Mouse (Mus musculus) neural tube, embryonic 13.5 days (tissue): ENCODE results near the gene Grb2. TPM values are rescaled to one million over a fixed set of nuclear protein-coding genes. Genes with fewer than 3 reads are reported as not detected.

Experiments used
- ATAC-seq: fragments of 200-750 bp; cut with Nextera tagmentation; 2 replicates; pipeline ENCODE4 v1.8.0; 2017; ENCODE audit warnings: low read depth, mild to moderate bottlenecking, moderate TSS enrichment, moderate library complexity
- H3K27ac ChIP-seq: fragments of 300-500 bp; sonication (generic); replicated peaks from 2 replicates; pipeline ENCODE4 v1.5.1; 2015; ENCODE audit warnings: moderate library complexity, mild to moderate bottlenecking, inconsistent platforms
- H3K27me3 ChIP-seq: fragments of 300-500 bp; sonication (generic); 2 replicates; pipeline ENCODE4 v1.6.1; 2015; ENCODE audit warnings: mild to moderate bottlenecking, inconsistent platforms
- H3K36me3 ChIP-seq: fragments of 300-500 bp; sonication (generic); 2 replicates; pipeline ENCODE4 v1.6.1; 2015; ENCODE audit warnings: mild to moderate bottlenecking, inconsistent platforms
- H3K4me1 ChIP-seq: fragments of 300-500 bp; sonication (generic); replicated peaks from 2 replicates; pipeline ENCODE4 v1.6.1; 2015; ENCODE audit warnings: inconsistent platforms
- H3K4me2 ChIP-seq: fragments of 300-500 bp; sonication (generic); 2 replicates; pipeline ENCODE4 v1.6.1; 2015; ENCODE audit warnings: inconsistent platforms, mild to moderate bottlenecking, moderate library complexity
- H3K4me3 ChIP-seq: fragments of 300-500 bp; sonication (generic); 2 replicates; pipeline ENCODE4 v1.5.1; 2015; ENCODE audit warnings: mild to moderate bottlenecking, inconsistent platforms
- H3K9ac ChIP-seq: fragments of 300-500 bp; sonication (generic); 2 replicates; pipeline ENCODE4 v1.6.1; 2015; ENCODE audit warnings: moderate library complexity, mild to moderate bottlenecking, inconsistent platforms
- H3K9me3 ChIP-seq: fragments of 300-500 bp; sonication (generic); 2 replicates; pipeline ENCODE4 v1.6.1; 2016; ENCODE audit warnings: inconsistent platforms
- WGBS: fragments of 180-500 bp; shearing (Covaris S2); methylation state at CpG from one replicate; pipeline ENCODE4 v1.1.7; 2015; 5-methylcytosine and 5-hydroxymethylcytosine counted together
- polyA plus RNA-seq: library from polyadenylated mRNA; unstranded; fragments of >200 nt; fragmentation: Nextera tagmentation; extraction: Ambion mirVana; gene quantifications from 2 replicates; pipeline ENCODE4 v1.2.1, GENCODE M21; 2015

Gene Grb2
- polyA plus RNA-seq, 1 experiment from 2014 or later: 189 TPM

DNA sequence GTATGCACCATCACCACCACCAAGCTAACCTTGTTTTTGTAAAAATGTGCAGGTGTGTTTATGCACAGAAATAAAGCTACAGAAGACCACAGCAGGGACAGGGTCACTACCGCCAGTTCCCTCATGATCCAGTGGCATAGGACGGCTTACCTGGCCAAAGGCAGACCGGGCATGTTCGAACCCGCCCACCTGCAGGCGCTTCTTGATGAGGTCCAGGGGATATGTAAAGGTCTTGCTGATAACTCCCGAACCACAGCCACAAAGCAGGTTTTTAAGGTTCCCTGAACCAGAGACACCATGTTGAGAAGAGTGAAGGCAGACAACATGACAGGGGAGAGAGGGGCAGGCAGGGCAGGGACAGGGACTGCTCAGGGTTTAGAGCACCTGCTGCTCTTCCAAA, 92.0 kb downstream of the Grb2 start:
- H3K4me3 ChIP-seq: no peak overlapping the region
- H3K4me2 ChIP-seq: no peak overlapping the region
- H3K4me1 ChIP-seq: peaks cover 21% of the 10 kb centered on the region
- H3K9me3 ChIP-seq: no peaks in the 10 kb centered on the region
- H3K27ac ChIP-seq: no peak overlapping the region
- no peak for ATAC-seq
- WGBS: 96% methylated on average over 7 of the region's 7 CpGs
- no peak overlapping the region for H3K9ac ChIP-seq
- peaks cover 63% of the 10 kb centered on the region for H3K36me3 ChIP-seq
- H3K27me3 ChIP-seq: peaks cover 5% of the 10 kb centered on the region; the same call in 1 of the 2 replicates

DNA sequence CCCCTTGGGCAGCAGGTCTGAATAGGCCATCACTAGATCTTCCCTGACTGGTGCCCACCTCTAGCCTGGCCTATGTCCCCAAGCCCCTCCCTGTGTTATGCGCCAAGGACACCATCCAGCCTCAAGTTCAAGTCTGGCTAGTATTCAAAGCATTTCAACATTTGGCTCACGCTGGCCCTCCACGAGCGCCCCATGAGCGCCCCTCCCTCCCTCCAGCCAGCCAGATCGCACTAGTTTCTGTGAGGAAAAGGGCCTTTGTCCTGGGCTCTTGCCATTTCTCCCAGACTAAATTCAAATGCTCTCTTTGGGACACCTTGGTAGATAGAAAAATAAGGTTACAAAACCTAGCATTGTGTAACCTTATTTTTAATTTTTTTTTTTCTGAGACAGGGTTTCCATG, 92.5 kb downstream of the Grb2 start:
- ATAC-seq: no peak
- no peak overlapping the region for H3K27ac ChIP-seq

DNA sequence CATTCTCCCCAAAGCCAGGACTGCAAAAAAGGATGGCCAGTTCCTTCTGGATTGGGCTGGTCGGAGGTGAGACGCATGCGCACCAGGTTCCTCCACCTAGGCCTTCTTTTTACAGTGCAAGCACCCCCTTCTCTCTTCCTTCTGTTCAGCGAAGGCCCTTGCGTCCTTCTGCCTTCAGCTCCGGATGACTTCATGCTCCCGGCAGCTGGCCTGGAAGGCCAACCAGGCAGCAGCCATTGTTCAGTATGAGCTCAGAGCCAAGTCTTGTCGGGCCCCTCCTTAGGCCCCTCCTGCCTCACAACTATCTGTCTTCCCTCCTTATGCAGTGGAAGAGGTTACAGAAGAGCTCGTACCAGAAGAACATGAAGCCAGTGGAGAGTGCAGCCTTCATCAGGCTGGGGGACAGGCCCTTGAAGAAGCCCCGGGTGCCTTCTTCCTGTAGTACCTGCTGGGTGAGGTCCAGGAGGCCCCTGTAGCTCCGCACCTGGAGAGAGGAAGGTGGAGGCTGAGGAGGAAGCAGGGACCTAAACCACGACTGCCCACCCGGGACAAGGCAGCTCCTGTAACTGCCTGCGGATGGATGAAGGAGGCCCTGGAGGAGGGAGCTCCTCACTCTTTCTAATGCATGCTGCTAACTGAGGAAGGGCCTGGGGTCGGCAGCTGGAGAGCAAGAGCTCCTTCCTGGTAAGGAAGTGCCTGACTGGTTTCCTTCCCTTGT, 93.1 kb downstream of the Grb2 start:
- 86% methylated on average over 15 of the region's 15 CpGs for WGBS
- Histone ChIP-seq H3K9ac (no peak overlapping the region), H3K9me3 (no peaks in the 10 kb centered on the region), H3K4me1 (peaks cover 21% of the 10 kb centered on the region), H3K4me3 (no peak overlapping the region), H3K4me2 (no peak overlapping the region), H3K27ac (no peak overlapping the region), H3K27me3 (peaks cover 5% of the 10 kb centered on the region; the same call in 1 of the 2 replicates), H3K36me3 (peaks cover 51% of the 10 kb centered on the region)
- no peak for ATAC-seq

More for the DNA sequence above, 92.5 kb downstream of the Grb2 start:
- Histone ChIP-seq H3K9me3 (no peaks in the 10 kb centered on the region), H3K4me2 (no peak overlapping the region), H3K9ac (no peak overlapping the region), H3K4me3 (no peak overlapping the region), H3K36me3 (peaks cover 58% of the 10 kb centered on the region), H3K4me1 (peaks cover 21% of the 10 kb centered on the region), H3K27me3 (peaks cover 5% of the 10 kb centered on the region; the same call in 1 of the 2 replicates)
- WGBS: 92% methylated on average over 6 of the region's 6 CpGs

DNA sequence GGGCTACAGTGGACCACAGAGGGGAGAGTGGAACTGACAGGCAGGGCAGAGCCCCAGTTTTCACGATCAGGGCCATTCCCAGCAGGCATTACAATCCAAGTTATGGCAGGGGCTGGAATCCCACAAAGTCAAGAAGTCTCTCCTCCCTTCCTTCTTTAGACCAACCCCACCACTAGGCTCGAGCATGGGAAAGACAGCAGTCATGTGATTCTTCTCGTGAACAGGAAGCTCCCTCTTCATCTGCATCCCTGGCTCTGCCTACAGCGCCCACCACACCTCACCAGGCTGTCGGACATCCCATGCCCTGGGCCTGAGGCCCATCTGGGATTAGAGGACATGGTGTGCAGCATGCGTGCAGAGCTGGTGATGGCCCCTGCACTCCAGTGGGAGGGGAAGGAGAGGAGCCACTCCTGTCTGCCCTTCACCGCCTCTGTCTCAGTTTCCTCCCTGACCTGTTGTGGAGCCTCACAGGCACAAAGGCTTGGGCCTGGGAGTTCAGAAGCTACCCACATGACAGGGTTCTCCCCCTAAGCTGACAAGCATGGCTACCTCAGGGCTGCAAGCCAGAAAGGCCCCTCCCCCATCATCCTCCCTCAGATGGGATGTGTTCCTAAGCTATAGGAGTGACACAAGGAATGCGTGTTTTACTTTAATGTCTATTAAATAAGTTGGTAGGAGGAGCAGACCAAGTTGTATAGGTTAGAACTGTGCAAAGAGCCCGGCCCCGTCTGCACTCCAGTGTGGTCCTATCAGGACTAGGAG, 93.9 kb downstream of the Grb2 start:
- peaks cover 5% of the 10 kb centered on the region; the same call in 1 of the 2 replicates for H3K27me3 ChIP-seq
- 92% methylated on average over 10 of the region's 10 CpGs for WGBS
- no peak overlapping the region for H3K27ac ChIP-seq
- peaks cover 21% of the 10 kb centered on the region for H3K4me1 ChIP-seq
- peaks cover 50% of the 10 kb centered on the region for H3K36me3 ChIP-seq
- no peak overlapping the region for H3K9ac ChIP-seq
- no peak for ATAC-seq
- H3K4me3 ChIP-seq: no peak overlapping the region
- no peaks in the 10 kb centered on the region for H3K9me3 ChIP-seq
- no peak overlapping the region for H3K4me2 ChIP-seq

DNA sequence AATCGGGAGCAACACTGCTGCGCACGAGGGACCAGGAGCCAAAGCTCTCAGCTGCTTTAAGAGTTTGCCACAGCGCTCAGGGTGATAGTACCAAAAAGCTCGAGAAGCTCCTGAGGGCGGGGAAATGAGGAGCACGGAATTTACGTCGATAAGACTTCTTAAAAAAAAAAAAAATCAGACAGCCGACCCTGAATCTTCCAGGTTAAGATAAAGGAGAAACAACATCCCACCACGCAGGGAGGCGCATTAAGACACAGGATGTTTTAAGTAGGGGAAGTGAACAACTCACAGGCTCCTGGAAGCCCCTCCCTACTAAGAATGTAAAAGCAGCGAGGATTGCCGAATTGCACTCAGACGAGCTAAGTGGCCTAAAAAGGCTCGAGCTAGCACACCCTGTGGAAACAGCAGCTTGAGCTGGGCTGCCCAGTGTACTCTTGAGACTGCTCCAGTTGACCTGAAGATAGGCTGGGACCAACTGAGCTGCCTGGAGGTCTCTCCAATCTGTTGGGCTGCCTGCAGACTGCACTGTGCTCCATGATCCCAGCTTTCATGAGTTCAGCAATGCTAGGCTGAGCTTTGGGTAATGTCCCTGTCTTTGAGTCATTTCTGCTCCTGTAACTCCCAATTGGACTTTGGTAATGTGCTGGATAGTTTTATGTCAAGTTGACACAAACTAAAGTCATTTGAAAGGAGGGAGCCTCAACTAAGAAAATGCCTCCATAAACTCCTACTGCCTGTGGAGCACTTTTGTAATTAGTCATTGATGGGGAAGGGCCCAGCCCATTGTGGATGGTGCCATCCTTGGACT, 95.1 kb downstream of the Grb2 start:
- Histone ChIP-seq H3K4me3 (peak overlapping the region; percentile 64), H3K36me3 (peaks cover 51% of the 10 kb centered on the region), H3K9me3 (no peaks in the 10 kb centered on the region), H3K27ac (peak overlapping the region; percentile 77; the same call in 1 of the 2 replicates), H3K4me1 (peaks cover 21% of the 10 kb centered on the region), H3K27me3 (peaks cover 5% of the 10 kb centered on the region; the same call in 1 of the 2 replicates), H3K9ac (peak overlapping the region; percentile 79), H3K4me2 (peak overlapping the region; percentile 91)
- WGBS: under 1% methylated on average over 16 of the region's 16 CpGs
- ATAC-seq: no peak

DNA sequence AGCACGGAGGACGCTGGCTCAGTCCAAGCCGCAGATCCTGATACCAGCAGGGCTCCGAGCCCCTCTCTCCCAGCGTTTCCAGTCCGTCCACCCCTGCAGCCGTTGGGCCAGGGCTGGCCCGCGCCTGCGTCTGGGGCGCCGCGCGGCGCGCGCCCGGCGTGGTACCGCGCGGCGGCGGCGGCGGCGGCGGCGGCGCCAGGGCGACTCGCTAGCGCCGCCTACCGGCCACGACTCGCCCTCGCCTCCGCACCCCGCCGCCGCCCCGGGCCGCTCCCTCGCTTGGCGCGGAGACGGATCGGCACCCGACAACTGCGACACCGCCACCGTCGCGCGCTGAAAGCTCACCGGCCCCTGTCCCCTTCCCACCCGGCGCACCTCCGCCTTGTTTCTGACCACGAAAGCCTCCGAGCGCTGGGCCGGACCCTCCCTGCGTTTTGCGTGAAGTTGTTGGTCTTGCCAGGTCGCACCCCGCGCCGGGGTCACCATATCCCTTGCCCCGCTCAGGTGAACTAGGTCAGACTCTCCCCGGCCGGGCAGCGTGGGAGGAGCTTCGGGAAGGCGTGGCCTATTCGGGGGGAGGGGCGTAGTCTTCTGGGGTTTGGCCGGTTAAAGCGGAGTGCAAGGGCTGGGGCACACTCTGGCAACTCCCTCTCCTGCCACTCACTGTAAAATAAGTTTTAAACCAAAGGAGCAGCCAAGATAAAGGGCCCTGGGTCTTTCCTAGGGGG, 95.8 kb downstream of the Grb2 start, which contains the start of gene Mif4gd:
Gene Mif4gd (minus strand): TSS at position 560 of the 728 bp plus-strand sequence.
- peaks cover 5% of the 10 kb centered on the region; the same call in 1 of the 2 replicates for H3K27me3 ChIP-seq
- H3K9me3 ChIP-seq: no peaks in the 10 kb centered on the region
- peak within 1 kb of the TSS; percentile 79 for H3K9ac ChIP-seq
- peak within 1 kb of the TSS; percentile 77 for H3K27ac ChIP-seq
- ATAC-seq: peak; percentile 86
- peaks cover 53% of the 10 kb centered on the region for H3K36me3 ChIP-seq
- H3K4me1 ChIP-seq: peaks cover 21% of the 10 kb centered on the region
- peak within 1 kb of the TSS; percentile 91 for H3K4me2 ChIP-seq
- peak within 1 kb of the TSS; percentile 64 for H3K4me3 ChIP-seq
- WGBS: under 1% methylated on average over 71 of the region's 80 CpGs

DNA sequence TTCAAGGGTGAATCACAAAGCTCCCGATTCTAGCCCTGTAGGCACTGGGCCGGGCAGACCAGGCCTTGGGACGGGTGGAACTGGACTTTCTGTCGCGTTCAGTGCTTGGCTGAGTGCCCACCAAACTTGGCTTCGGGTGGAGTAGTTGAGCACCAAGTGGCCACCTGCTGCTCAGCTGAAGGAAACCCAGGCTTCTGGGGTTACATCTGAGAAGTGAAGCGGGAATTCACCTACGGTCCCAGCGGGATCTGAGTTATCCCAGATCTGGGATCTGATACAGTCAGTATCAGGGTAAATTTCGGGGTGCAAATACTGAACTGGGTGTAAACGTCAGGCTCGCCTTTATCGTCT, 96.4 kb downstream of the Grb2 start:
- Histone ChIP-seq H3K27me3 (peaks cover 5% of the 10 kb centered on the region; the same call in 1 of the 2 replicates), H3K27ac (peak overlapping the region; percentile 77), H3K9me3 (no peaks in the 10 kb centered on the region), H3K36me3 (peaks cover 53% of the 10 kb centered on the region), H3K4me3 (peak overlapping the region; percentile 64), H3K4me2 (peak overlapping the region; percentile 91), H3K9ac (peak overlapping the region; percentile 79), H3K4me1 (peaks cover 21% of the 10 kb centered on the region)
- peak; percentile 29 for ATAC-seq
- WGBS: 2% methylated on average over 13 of the region's 13 CpGs

DNA sequence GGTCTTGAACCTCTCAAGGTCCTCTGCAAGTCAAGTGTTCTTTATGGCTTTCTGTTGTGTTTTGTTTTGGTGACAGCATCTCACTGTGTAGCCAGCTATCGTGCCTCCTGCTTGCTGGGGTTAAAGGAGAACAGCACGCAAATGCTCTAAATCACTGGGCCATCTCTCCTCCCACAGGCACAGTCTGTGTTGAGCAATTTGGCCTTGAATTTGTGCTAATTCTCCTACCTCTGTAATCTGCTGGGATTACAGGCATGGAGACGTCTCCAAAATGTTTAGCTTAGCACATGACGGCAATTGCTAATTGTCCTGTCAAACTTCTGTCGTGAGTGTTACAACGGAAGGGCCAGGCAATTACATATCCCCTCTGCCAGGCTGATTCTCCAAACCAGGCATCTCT, 97.2 kb downstream of the Grb2 start:
- no peak overlapping the region for H3K4me3 ChIP-seq
- H3K27me3 ChIP-seq: peaks cover 5% of the 10 kb centered on the region; the same call in 1 of the 2 replicates
- peaks cover 21% of the 10 kb centered on the region for H3K4me1 ChIP-seq
- H3K36me3 ChIP-seq: peaks cover 57% of the 10 kb centered on the region
- H3K27ac ChIP-seq: no peak overlapping the region
- ATAC-seq: no peak
- H3K9me3 ChIP-seq: no peaks in the 10 kb centered on the region
- H3K4me2 ChIP-seq: no peak overlapping the region
- WGBS: 68% methylated on average over 6 of the region's 6 CpGs
- no peak overlapping the region for H3K9ac ChIP-seq

DNA sequence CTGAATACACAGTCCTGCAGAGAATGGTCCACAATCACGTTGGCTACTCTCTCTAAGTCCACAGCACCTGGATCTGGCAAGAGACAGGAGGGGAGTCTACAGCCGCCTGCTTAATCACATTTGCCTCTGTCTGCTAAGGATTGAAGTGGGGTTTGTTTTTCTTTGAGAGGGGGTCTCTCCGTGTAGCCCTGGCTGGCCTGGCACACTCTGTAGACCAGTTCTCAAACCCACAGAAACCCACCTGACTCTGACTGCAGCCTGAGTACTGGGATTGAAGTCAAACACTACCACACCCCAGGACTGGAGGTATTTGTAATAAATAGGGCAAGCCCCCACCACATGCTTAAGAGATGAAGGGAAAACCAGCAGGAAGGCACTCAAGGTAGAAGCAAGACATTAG, 98.8 kb downstream of the Grb2 start:
- Histone ChIP-seq H3K27me3 (peaks cover 5% of the 10 kb centered on the region; the same call in 1 of the 2 replicates), H3K9me3 (no peaks in the 10 kb centered on the region), H3K27ac (no peak overlapping the region), H3K9ac (no peak overlapping the region), H3K4me2 (no peak overlapping the region), H3K36me3 (peaks cover 53% of the 10 kb centered on the region), H3K4me1 (peaks cover 36% of the 10 kb centered on the region), H3K4me3 (no peak overlapping the region)
- no peak for ATAC-seq
- WGBS: 74% methylated on average over 3 of the region's 3 CpGs

DNA sequence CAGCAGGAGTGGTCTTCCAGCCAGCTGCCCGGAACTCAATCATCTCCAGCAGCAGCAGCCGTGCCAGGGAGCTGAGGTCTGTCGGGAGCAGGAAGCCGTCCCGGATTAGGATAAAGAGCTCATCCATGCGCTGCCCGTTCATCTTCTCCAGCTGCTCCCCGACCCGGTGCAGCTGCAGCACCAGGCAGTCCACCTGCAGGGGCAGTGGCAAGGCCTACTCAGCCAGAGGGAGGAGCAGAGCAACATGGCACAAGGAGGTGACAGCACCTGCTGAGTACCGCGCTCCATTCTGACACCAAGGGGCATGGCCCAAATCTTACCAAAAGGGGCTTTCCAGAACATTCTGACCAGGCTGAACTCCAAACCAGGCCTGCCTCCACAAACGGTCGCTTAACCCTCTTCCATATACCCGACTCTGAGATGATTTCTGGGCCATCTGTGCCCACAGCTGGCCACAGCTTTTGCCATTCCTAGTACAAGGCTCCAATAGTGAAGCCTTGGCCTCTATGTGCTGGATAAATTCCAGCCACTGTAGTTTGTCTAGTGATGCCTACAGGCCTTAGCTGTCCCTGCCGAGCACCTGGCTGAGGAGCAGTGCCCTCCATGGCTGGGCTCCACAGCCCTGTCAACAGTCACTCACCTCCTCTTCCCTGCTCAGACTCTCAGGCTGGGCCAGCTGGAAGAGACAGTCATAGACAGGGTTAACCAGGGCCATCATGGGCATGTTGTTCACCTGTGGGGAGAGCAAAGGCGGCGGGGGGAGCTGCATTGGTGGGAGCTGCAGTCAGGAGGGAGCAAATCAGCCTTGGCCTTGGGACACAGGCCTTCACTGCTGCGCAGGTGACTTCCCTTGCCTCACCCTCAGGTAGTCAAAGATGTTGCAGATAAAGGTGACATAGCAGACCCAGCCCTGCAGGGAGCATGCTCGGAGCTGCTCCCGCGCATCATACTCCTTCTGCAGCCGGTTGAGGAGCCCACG, 99.7 kb downstream of the Grb2 start:
- Histone ChIP-seq H3K4me1 (peaks cover 35% of the 10 kb centered on the region), H3K36me3 (peaks cover 50% of the 10 kb centered on the region), H3K9ac (0 out of 2 replicates have a peak overlapping the region, but pooled peaks have one; percentile 3), H3K4me2 (no peak overlapping the region), H3K9me3 (no peaks in the 10 kb centered on the region), H3K27me3 (no peaks in the 10 kb centered on the region), H3K4me3 (no peak overlapping the region), H3K27ac (no peak overlapping the region)
- 82% methylated on average over 23 of the region's 23 CpGs for WGBS
- ATAC-seq: no peak
